Mouse (Mus musculus) limb, embryonic 13.5 days (tissue): ENCODE measurements around the gene Daam1. TPM values are rescaled to one million over a fixed set of nuclear protein-coding genes. Genes with fewer than 3 reads are reported as not detected.

ENCODE experiments used
- ATAC-seq: fragments of 200-750 bp; cut with Nextera tagmentation; 2 replicates; pipeline ENCODE4 v1.8.0; 2017; ENCODE audit warnings: low read depth, moderate number of reproducible peaks, moderate TSS enrichment; ENCODE audit not compliant: low FRiP score
- H3K27ac ChIP-seq: fragments of 300-500 bp; sonication (generic); 2 replicates; pipeline ENCODE4 v1.5.1; 2015; ENCODE audit warnings: inconsistent platforms, mild to moderate bottlenecking, moderate library complexity
- H3K27me3 ChIP-seq: fragments of 300-500 bp; sonication (generic); 2 replicates; pipeline ENCODE4 v1.6.1; 2015; ENCODE audit warnings: mild to moderate bottlenecking, inconsistent platforms
- H3K36me3 ChIP-seq: fragments of 300-500 bp; sonication (generic); 2 replicates; pipeline ENCODE4 v1.6.1; 2015; ENCODE audit warnings: inconsistent platforms, mild to moderate bottlenecking, moderate library complexity
- H3K4me1 ChIP-seq: fragments of 300-500 bp; sonication (generic); 2 replicates; pipeline ENCODE4 v1.6.1; 2015; ENCODE audit warnings: inconsistent platforms
- H3K4me2 ChIP-seq: fragments of 300-500 bp; sonication (generic); replicated peaks from 2 replicates; pipeline ENCODE4 v1.6.1; 2015; ENCODE audit warnings: inconsistent platforms, mild to moderate bottlenecking, moderate library complexity
- H3K4me3 ChIP-seq: fragments of 300-500 bp; sonication (generic); 2 replicates; pipeline ENCODE4 v1.5.1; 2015; ENCODE audit warnings: moderate library complexity, mild to moderate bottlenecking, inconsistent platforms
- H3K9ac ChIP-seq: fragments of 300-500 bp; sonication (generic); 2 replicates; pipeline ENCODE4 v1.6.1; 2015; ENCODE audit warnings: mild to moderate bottlenecking, inconsistent platforms
- H3K9me3 ChIP-seq: fragments of 300-500 bp; sonication (generic); 2 replicates; pipeline ENCODE4 v1.6.1; 2016; ENCODE audit warnings: inconsistent platforms
- WGBS: fragments of 180-500 bp; shearing (Covaris S2); methylation state at CpG from one replicate; pipeline ENCODE4 v1.1.7; 2015; 5-methylcytosine and 5-hydroxymethylcytosine counted together
- polyA plus RNA-seq: library from polyadenylated mRNA; unstranded; fragments of >200 nt; fragmentation: Nextera tagmentation; extraction: Ambion mirVana; gene quantifications from 2 replicates; pipeline ENCODE4 v1.2.1, GENCODE M21; 2015

Gene Daam1
- polyA plus RNA-seq, 1 experiment from 2014 or later: 8.7 TPM

DNA sequence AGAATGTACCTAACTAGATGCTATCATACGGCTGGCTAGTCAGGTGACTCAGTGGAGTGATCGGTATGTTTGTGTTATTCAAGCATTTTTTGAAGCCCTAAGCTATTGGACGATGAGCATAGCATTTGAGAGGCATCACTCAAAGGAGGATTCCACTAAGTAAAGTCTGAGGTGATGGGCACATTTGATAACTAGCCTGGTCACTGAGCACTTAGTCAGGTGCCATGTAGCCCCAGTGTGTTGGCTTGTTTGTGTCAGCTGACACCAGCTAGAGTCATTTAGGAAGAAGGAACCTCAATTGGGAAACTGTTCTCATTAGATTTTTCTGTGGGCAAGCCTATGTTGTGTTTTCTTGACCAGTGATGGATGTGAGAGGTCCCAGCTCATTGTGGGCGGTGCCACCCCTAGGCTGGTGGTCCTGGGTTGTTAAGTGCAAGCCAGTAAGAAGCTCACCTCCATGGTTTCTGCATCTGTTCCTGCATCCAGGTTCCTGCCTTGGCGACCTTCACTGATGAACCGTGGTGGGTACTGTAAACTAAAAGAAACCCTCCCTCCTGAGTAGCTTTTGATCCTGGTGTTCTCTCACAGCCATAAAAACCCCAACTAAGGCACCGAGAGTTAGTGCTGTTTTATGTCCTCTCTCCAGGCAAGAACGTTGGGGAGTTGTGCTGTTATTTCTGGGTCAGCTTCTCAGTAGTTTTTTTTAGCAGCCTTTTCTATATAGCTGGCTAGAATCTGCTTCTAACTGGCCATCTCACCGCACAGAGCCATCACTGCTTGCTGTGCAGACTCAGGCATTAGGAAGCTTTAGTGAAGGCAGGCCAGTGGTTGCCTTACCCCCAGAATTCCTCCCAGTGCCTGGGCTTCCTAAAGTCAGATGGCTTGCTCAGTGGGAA, 36.7 kb downstream of the Daam1 start:
- WGBS: 49% methylated on average over 9 of the region's 9 CpGs
- H3K9me3 ChIP-seq: no peaks in the 10 kb centered on the region
- no peak for ATAC-seq
- no peak overlapping the region; the same call in 1 of the 2 replicates for H3K9ac ChIP-seq
- H3K27ac ChIP-seq: no peak overlapping the region
- no peaks in the 10 kb centered on the region for H3K36me3 ChIP-seq
- H3K4me2 ChIP-seq: no peak overlapping the region; the same call in 1 of the 2 replicates
- no peak overlapping the region for H3K4me3 ChIP-seq
- H3K4me1 ChIP-seq: peaks cover 76% of the 10 kb centered on the region
- H3K27me3 ChIP-seq: no peaks in the 10 kb centered on the region

DNA sequence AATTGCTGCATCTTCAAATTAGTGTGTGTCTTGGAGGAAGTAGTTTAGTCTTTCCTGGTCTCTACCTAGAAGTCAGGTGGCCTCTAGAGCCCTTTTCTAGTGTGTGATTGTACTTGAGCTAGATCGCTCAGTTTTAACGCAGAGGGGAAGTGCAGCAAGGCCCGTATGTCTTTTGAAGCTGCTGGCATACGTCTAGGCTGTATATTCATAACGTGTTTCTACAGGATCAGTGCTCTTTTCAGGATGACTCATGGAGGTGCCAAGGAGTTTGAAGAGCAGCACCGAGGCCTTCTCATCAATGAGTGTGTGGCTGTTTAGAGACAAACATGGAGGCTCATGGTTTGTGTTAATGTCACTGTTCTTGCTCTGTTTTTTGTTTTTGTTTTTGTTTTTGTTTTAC, 39.8 kb downstream of the Daam1 start:
- H3K36me3 ChIP-seq: no peaks in the 10 kb centered on the region
- no peak for ATAC-seq
- no peak overlapping the region for H3K27ac ChIP-seq
- no peak overlapping the region for H3K4me3 ChIP-seq
- no peak overlapping the region for H3K9ac ChIP-seq
- 81% methylated on average over 6 of the region's 6 CpGs for WGBS
- no peaks in the 10 kb centered on the region for H3K9me3 ChIP-seq
- H3K27me3 ChIP-seq: no peaks in the 10 kb centered on the region
- no peak overlapping the region for H3K4me2 ChIP-seq
- peaks cover 75% of the 10 kb centered on the region for H3K4me1 ChIP-seq

DNA sequence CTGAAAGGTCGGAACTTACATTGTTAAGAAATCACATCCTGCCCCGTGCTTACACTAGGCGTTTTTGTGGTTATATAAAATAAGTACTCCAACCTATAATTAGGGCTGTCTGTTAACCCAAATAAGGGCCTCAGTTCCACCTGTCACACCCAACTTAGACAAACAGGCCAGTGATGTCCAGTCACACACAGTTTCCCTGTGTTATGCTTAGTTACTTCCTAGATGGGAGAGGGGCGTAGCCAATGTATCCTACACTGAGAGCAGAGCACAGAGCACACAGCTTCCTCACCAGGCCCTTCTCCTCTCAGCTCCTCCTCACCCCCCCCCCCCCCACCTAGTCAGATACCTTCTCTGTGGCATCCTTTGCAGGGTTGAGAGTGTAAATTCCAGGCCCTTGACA, 41.5 kb downstream of the Daam1 start:
- no peaks in the 10 kb centered on the region for H3K27me3 ChIP-seq
- H3K9me3 ChIP-seq: no peaks in the 10 kb centered on the region
- no peak overlapping the region for H3K4me3 ChIP-seq
- 70% methylated on average over 4 of the region's 4 CpGs for whole genome bisulfite sequencing
- peaks cover 71% of the 10 kb centered on the region for H3K4me1 ChIP-seq
- H3K4me2 ChIP-seq: no peak overlapping the region
- ATAC-seq: no peak
- no peaks in the 10 kb centered on the region for H3K36me3 ChIP-seq
- no peak overlapping the region for H3K27ac ChIP-seq
- no peak overlapping the region for H3K9ac ChIP-seq

DNA sequence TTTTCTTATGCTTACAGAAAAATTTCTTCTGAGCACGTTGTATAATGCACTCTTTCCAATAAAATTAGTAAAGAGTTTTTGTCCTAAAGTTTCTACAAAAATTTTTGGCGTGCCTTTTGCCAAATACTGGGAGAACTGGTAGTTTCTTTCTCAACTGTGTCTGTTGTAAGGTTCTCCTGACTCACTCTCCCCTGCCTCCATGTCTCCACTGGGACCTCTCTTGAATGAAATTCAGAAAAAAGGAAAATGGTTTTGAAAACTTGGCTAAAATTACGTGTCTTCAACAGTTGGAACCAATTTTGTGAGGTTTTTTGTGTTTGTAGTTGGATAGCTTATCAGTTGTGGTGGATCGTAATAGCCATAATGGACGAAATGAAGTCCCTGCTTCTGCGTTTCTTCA, 43.7 kb downstream of the Daam1 start:
- no peaks in the 10 kb centered on the region for H3K9me3 ChIP-seq
- no peak overlapping the region for H3K27ac ChIP-seq
- no peaks in the 10 kb centered on the region for H3K36me3 ChIP-seq
- H3K4me2 ChIP-seq: no peak overlapping the region
- peaks cover 61% of the 10 kb centered on the region for H3K4me1 ChIP-seq
- ATAC-seq: no peak
- H3K9ac ChIP-seq: no peak overlapping the region
- H3K27me3 ChIP-seq: no peaks in the 10 kb centered on the region
- WGBS: 80% methylated on average over 6 of the region's 6 CpGs
- no peak overlapping the region for H3K4me3 ChIP-seq

DNA sequence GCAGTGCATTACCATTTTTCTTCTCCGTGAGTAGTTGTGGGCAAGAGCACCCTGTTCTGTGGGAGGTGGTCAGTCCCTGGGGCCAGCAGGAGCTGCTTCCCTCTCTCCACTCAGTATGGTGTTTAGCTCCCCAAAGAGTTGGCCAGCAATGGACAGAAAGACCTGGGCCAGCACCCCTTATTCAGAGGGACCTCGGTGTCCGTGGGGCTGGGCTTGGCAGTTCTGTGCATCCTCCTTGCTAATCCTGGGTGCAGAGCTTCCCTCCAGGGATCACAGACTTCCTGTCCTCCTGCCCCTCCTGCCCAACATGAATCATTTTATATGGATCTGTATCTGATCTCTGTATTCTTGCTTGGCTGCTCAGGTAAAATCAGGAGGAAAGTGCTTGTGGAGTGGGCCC, 44.1 kb downstream of the Daam1 start:
- Histone ChIP-seq H3K4me2 (no peak overlapping the region), H3K9me3 (no peaks in the 10 kb centered on the region), H3K27me3 (no peaks in the 10 kb centered on the region), H3K4me1 (peaks cover 61% of the 10 kb centered on the region), H3K4me3 (no peak overlapping the region), H3K36me3 (no peaks in the 10 kb centered on the region), H3K9ac (no peak overlapping the region), H3K27ac (no peak overlapping the region)
- 91% methylated on average over 3 of the region's 3 CpGs for WGBS
- no peak for ATAC-seq

DNA sequence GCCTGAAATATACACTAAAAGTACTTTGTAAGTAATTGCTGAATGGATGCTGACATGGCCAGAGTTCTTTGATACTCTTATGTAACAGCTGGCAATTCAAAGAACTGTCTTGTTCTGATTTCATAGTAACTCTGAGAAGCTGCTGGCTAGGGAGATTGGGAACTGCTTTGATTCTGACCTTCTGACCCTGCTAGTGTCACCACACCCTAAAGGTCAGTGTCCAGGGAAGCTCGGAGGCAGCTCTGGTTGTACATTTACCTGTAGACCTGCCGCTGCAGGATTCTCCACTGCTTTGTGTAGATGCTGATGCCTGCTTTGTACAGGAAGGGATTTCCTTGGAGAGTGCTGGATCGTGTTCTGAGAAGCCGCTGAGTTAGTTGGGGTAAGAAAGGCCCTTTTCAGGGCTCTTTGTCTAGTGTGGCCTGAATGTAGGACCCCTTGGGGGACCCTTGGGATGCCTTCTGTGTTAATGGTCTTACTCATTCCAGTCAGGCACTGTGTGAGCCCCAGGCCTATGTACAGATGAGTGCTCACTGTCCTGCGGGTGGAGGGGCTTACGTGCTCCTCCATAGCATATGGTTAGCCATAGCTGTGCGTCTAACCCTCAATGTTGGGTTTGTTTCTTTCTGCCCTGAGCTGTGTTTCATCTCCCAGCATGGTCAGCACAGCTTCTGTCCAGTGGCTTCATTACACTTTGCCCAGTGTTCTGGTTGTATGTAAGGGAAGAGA, 45.0 kb downstream of the Daam1 start:
- Histone ChIP-seq H3K4me1 (peaks cover 61% of the 10 kb centered on the region), H3K36me3 (no peaks in the 10 kb centered on the region), H3K4me2 (no peak overlapping the region), H3K4me3 (no peak overlapping the region), H3K27ac (no peak overlapping the region; the same call in 1 of the 2 replicates), H3K27me3 (no peaks in the 10 kb centered on the region), H3K9me3 (no peaks in the 10 kb centered on the region), H3K9ac (no peak overlapping the region)
- no peak for ATAC-seq
- WGBS: 86% methylated on average over 7 of the region's 7 CpGs

DNA sequence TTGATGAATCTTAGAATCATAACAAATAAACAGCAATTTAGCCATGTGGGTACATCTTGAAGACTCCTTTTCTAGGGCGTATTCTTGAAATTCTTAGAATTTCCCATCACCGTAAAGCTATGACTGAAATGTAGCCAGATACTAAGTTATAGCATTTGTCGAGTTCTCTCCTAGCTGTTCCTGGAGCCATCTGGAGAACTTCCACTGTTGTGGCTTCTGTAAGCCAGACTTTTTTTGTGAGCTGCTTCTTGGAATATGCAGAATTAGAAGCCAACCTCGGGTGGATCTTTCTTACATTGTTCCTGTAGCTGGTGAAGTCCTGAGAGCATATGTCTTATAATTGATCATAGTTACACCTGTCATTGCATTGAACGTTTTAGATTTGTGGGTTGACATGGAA, 50.1 kb downstream of the Daam1 start:
- Histone ChIP-seq H3K4me3 (no peak overlapping the region), H3K9ac (no peak overlapping the region), H3K27me3 (no peaks in the 10 kb centered on the region), H3K4me1 (peaks cover 62% of the 10 kb centered on the region), H3K27ac (no peak overlapping the region), H3K9me3 (no peaks in the 10 kb centered on the region), H3K4me2 (no peak overlapping the region), H3K36me3 (no peaks in the 10 kb centered on the region)
- 86% methylated on average over 5 of the region's 5 CpGs for WGBS
- ATAC-seq: no peak

DNA sequence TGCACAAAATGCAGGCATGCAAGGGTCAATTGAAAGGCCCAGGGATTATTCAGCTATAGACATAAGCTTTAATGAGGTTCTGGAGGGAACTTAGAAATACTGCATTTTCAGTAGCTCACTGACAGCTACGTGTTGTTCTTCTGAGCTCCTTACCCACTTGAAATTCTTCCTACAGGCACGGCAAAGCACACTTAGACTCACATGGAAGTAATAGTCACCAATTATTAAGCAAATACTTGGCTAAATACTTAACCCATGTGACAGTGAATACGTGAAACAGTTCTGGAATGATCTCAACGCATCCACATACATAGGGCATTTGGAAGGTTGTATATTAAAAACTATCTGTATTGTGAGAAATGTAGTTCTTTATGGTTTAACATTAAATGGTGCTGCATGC, 50.6 kb downstream of the Daam1 start:
- Histone ChIP-seq H3K4me3 (no peak overlapping the region), H3K4me2 (no peak overlapping the region), H3K36me3 (no peaks in the 10 kb centered on the region), H3K27me3 (no peaks in the 10 kb centered on the region), H3K27ac (no peak overlapping the region), H3K9ac (no peak overlapping the region), H3K4me1 (peaks cover 62% of the 10 kb centered on the region), H3K9me3 (no peaks in the 10 kb centered on the region)
- 80% methylated on average over 4 of the region's 4 CpGs for WGBS
- ATAC-seq: no peak

DNA sequence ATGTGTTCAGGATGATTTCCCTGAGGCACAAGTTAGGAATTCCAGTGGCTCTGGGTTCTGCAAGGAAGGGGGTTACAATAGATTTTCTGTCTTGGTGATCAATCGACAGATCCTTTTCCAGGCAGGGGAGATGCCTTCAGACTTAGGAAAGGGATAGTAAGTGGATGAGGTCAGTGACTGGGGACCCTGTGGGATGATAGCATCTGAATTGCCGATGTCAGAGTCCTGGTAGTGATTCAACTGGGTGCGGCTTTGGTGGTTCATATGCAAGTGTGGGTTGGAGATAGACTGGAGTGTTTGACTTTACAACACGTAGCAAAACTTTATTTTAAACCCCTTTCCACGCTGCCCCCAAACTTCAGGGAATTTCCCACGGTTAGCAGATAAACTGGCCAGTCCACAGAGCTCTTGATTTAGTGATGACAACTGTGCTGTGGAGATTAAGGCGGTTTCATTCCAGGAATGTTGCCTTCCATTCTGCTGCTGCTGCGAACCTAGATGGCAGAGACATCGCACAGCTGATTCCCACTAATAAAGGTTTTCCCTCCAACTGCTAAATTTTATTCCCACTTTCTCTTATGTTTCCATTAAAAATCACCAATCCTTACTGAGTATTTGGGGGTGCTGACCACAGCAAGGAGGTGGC, 52.3 kb downstream of the Daam1 start:
- no peak for ATAC-seq
- Histone ChIP-seq H3K27me3 (no peaks in the 10 kb centered on the region), H3K4me1 (peaks cover 63% of the 10 kb centered on the region), H3K4me2 (no peak overlapping the region), H3K4me3 (no peak overlapping the region), H3K9me3 (no peaks in the 10 kb centered on the region), H3K27ac (no peak overlapping the region), H3K36me3 (no peaks in the 10 kb centered on the region), H3K9ac (no peak overlapping the region)
- 69% methylated on average over 9 of the region's 9 CpGs for WGBS

DNA sequence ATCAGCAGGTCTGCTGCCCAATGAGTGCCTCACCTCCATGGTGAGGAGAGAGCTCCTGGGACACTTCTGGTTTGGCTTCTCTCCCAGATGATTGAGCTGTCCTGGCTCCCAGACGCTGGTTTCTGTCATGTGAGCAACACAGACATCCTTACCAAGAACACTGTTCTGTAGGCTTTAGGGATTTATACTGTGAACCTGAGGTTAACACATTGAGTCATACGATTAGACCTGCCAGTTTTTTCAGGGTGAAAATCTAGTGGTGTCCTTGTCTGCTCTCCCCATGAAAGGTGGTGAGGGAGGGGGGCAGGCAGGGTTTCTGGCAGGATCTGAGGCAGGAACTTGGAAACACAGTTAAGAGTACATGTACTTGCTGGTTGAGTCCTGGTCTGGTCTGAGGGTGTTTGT, 54.3 kb downstream of the Daam1 start:
- 60% methylated on average over 2 of the region's 2 CpGs for WGBS
- Histone ChIP-seq H3K27ac (no peak overlapping the region), H3K9me3 (no peaks in the 10 kb centered on the region), H3K36me3 (no peaks in the 10 kb centered on the region), H3K9ac (no peak overlapping the region), H3K4me2 (no peak overlapping the region), H3K27me3 (no peaks in the 10 kb centered on the region), H3K4me3 (no peak overlapping the region), H3K4me1 (peaks cover 77% of the 10 kb centered on the region)
- ATAC-seq: no peak

DNA sequence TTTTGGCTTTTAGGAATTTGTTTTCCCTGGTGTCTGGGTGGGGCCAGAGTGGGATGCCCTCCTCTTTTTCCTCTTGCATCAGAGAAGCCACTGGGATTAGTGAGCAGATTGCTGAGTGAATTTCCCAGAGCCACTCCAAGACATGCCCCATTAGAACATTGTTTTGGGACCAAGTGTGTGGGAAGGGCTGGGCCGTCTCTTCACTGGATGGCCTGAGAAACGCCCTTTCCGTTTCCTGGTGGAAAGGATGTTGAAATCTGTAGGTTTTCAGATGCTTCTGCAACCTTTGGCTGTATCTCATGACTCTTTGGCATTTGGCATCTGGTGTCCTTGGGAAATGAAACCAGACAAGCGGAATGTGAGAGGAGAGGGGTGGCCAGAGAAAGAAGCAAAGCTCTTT, 54.8 kb downstream of the Daam1 start:
- no peaks in the 10 kb centered on the region for H3K36me3 ChIP-seq
- no peak overlapping the region for H3K4me3 ChIP-seq
- no peak overlapping the region for H3K27ac ChIP-seq
- H3K9ac ChIP-seq: no peak overlapping the region
- 83% methylated on average over 4 of the region's 4 CpGs for WGBS
- peaks cover 77% of the 10 kb centered on the region for H3K4me1 ChIP-seq
- no peaks in the 10 kb centered on the region for H3K9me3 ChIP-seq
- H3K27me3 ChIP-seq: no peaks in the 10 kb centered on the region
- no peak for ATAC-seq
- H3K4me2 ChIP-seq: no peak overlapping the region

DNA sequence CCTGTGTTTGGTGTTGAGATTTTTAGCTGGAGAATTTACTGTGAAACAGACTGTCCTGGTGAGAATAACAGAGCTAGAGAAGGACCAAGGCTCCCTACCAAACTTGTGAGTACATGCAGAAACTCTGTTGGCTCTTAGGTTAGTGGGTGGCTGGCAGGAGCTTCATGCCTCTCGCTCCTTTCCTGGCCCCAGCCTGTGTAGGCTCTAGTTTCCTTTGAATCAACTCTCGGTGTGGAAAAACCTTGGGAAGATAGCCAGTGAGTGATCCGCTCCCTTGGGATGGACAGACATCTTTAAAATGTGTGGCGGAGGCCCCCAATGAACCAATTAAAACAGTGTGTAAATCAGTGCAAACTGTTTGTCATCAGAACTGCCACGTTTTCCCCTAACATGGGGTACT, 55.5 kb downstream of the Daam1 start:
- WGBS: 76% methylated on average over 5 of the region's 5 CpGs
- no peak for ATAC-seq

More for the DNA sequence above, 55.5 kb downstream of the Daam1 start:
- Histone ChIP-seq H3K27ac (no peak overlapping the region), H3K4me1 (peaks cover 78% of the 10 kb centered on the region), H3K4me2 (no peak overlapping the region), H3K27me3 (no peaks in the 10 kb centered on the region), H3K36me3 (no peaks in the 10 kb centered on the region), H3K9me3 (no peaks in the 10 kb centered on the region), H3K9ac (no peak overlapping the region), H3K4me3 (no peak overlapping the region)
